Mouse (Mus musculus) T-cell, adult 2 months (primary cell): ENCODE results near the gene Anxa5.

Experiments
- DNase-seq: peaks from one replicate; pipeline ENCODE4 v3.0.0; 2022; ENCODE audit warnings: low spot score

The Anxa5 gene

DNA sequence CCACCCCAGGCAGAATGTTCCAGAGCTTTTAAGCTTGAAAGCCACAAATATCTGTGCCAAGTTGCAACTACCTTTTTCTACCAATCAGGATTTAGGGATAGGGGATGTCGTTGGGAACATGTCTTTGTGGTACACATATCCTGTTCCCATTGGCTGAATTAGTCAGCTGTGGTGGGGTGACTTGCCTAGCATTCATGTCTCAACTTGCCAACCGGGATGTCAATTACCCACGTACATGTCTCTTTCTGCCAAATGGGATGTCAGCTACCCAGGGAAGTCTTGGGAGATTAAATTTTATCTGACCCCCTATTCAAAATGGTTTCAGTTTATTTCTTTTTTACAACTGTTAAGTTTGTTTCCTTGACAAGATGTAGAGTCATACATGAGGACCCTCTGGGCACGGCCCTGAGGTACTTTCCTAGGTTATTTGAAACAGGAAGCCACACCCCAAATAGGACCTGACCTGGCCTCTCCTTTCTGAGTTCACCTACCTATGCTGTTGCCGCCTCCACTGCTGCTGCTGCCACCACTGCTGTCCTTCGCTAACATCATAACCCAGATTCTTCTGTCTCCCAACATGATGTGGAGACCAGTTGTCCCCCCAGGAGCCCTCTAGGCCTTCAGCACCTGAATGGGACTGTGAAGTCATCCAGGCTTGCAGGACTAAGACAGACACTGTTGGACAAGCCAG is 13.3 kb upstream of the Anxa5 start:
- DNase-seq: no peak

DNA sequence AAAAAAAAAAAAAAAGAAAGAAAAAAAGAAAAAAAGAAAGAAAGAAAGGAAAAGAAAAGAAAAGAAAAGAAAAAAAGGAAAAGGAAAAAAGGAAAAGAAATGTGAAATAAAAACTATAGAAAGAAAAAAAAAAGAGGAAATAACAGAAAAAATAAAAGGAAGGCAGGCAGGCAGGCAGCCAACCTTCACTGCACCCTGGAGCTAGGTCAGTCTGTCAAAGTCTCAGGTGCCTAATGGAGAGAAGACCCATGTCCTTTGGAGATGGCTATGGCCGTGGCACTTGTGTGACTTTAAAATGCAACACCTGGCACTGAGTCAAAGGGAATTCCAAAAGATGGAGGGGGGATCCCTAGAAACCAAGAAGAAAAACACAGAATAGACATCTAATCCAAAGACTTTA is 12.7 kb upstream of the Anxa5 start:
- no peak for DNase-seq

DNA sequence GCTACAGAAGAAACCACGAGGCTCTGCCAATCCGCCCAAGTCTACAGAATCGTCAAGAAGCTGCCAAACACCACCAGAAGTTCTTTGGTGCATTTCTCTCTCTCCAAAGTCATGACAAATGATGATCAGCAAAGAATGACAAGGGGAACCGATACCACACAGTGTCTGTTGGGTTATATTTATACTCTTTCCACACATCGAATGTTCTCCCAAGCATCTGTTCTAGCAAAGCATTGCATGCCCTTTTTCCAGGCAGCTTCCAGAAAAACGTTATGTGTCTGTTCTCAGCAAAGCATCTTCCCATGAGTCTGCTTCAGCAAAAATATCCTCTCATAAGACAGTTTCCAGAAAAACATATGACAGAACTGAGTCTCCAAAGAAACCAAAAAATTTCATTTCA is 11.2 kb upstream of the Anxa5 start:
- DNase-seq: no peak

DNA sequence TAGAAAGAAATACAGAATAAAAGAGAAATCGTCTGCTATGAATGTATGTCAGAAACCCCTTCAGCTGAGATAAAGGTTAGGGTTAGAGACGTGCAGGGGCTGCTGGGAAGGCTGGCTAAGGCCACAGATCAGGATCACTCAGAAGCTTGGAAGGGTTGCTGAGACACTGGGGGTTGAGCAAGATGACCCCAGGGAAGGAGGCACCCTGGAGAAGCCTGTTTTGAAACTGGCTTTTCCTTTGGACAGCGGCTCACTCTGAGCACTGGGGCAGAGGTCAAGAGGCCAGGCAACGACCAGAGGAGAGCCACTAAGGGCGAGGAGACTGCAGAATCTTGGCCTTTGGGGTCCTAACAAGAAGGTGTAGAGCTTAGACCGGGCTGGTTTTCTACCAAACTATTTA is 10.5 kb upstream of the Anxa5 start:
- no peak for DNase-seq

DNA sequence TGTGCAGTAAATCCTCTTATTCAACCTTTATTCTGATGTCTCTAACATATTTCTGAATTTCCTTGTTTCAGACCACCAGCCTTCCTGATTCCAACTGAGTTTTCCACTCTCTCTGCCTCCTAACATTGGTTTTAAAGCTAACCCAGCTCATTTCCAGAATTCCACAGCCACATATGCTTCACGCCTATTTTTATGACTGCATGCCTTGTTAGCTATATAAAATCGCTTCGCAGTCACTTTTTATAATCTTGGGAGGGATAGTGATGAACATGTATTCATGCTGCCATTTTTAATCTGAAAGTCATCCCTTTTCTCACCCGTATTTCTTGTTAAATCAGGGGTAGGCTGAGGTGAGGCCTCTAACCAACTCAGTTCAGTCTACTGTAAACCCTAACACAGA is 8.6 kb upstream of the Anxa5 start:
- DNase-seq: no peak

DNA sequence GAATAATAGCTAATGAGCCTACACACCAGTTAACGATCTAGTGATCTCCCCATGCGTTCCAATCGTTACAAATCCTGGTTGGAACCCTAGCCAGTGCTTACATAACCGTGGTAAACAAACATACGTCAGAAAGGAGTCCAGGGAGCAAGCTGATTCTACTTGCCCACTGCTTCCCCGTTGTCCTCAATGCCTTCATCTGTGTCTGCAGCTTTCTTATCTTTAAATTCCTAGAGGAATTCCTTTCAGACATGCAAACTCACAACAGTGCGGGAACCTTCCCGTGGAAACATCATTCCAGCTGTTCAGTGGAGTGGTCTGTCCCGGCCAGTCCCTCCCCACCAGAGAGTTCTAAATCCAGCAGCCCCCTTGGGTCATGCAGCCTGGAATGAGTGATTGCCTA is 7.2 kb upstream of the Anxa5 start:
- DNase-seq: no peak

- no peak for DNase-seq
Measured at GRCm38 (mm10) chr3:36481776-36482193, 6.1 kb upstream of the Anxa5 start.

- DNase-seq: no peak
Measured at GRCm38 (mm10) chr3:36480486-36480885, 4.8 kb upstream of the Anxa5 start.

DNA sequence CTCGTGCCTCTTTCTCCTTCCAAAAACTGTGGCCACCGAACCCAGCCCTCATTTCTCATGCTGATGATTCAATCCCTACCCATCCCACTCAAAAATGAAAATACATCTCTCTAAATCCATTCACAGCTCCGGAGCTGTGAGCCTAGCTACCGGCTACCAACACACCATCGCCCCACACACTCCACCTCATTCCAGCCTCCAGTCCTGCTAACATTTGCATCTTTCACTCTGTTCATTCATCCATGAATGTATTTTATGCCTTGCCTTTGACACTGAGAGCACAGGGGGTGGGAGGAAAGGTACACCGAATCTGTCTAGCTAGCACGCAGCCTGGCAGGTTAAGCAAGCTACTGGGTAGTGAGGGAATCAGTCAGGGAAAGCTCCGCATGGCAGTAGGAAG is 3.1 kb upstream of the Anxa5 start:
- DNase-seq: no peak

- DNase-seq: no peak
Measured at GRCm38 (mm10) chr3:36476261-36477155, 814 bp upstream of the Anxa5 start.

- DNase-seq: no peak
Measured at GRCm38 (mm10) chr3:36474938-36475483, 683 bp downstream of the Anxa5 start.

DNA sequence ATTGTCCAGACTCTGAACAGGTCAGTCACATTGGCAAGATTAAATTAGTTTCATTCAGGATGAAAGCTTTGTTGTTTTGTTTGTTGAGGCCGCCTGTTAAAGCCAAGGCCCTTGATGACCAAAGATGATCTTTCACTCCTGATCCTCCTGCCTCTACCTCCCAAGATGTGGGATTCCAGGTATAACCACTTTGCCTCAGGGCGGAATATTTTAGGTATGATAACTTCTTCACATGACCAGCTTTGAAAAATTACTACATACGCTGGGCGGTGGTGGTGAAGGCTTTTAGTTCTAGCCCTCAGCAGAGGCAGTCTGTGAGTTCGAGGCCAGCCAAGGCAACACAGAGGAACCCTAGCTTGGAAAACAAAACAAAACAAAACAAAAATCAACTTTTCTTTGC is 1.3 kb downstream of the Anxa5 start:
- DNase-seq: no peak

DNA sequence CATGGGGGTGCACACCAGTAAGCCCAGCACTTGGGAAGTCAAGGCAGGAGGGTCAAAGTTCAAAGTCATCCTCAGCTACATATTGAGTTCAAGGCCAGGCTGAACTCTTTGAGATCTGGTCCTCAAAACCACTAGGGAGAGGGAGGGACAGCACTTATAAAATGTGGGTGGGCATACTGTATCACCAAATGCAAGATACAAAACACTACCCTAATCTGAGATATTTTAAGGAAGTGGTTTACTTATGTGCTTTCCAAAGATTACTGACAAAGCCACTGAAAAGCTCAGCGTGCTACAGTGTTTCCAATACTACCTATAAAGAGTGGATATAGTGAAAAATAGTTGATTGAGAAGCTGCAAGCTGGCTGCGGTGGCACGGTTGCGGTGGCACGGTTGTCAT is 2.5 kb downstream of the Anxa5 start:
- no peak for DNase-seq

GRCm38 (mm10) chr3:36471856-36472255 is 3.8 kb downstream of the Anxa5 start:
- no peak for DNase-seq

DNA sequence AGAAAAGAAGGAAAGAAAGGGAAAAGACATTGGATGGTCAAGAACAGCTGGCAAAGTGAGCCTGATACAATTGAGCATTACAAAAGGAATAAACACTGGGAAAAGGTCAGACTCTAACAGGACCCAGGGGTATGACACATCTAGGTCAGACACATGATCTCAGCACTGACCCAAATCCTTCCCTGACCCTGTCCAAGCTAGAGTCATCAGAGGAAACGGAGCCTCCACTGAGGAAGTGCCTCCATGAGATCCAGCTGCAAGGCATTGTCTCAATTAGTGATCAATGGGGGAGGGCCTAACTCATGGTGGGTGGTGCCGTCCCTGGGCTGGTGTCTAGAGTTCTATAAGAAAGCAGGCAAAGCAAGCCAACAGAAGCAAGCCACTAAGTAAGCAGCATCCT is 6.8 kb downstream of the Anxa5 start:
- DNase-seq: no peak

- DNase-seq: no peak
Measured at GRCm38 (mm10) chr3:36467632-36468031, 8.1 kb downstream of the Anxa5 start.

GRCm38 (mm10) chr3:36465538-36465937 is 10.2 kb downstream of the Anxa5 start:
- no peak for DNase-seq

- DNase-seq: no peak
Measured at GRCm38 (mm10) chr3:36462348-36462747, 13.3 kb downstream of the Anxa5 start.

DNA sequence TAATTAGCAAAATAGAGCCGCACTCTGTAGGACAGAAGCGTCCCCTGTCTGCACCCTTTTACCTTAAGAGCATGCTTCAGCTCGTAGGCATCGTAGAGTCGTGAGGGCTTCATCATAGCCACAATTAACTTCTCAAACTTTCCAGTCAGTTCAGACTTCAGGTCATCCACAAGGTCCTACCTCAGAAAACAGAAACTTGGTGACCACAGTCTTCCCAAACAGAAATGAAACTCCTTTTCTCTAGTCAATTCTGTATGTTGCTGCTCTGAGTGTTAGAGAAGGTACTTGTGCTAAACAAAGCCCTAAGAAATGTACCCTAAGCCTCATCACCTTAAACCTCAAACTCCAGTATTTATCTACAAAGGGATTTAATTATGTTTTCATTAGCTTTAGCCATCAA is 13.9 kb downstream of the Anxa5 start:
- DNase-seq: no peak

DNA sequence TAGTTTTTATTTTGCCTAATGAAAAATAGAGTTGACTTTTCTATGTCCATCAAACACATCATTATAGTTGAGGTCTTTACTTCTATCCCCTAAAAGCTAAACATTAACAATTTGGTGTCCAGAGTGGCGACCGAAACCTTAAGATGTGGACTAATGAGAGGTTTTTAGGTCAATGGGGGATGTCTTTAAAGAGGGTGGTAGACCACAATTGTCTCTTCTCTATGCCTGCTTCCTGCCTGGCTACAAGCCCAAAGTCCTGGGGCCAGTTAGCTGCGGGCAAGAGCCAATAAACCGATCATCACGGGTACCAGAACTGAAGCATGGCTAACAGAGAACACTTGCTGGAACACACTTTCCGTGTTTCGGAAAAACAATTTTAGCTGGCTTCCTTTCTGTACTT is 15.0 kb downstream of the Anxa5 start:
- no peak for DNase-seq

DNA sequence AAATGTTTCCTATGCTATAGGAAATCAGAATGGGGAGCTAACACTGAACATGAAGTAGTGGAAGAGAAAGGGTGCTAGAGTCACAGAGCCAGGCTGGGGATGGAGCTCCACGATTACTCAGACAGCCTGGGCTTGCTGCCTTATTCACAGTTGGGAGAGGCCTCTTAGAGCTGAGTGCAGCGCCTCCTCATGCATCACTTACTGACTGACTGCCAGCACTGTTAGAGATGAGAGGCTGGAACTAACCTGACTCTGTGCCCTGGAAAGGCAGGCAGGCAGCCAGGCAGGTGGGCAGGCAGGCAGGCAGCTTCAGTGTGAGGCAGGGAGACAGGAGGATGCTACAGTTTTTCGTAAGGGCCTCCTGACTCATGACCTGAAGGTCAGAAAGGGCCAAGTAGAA is 20.1 kb downstream of the Anxa5 start:
- no peak for DNase-seq

DNA sequence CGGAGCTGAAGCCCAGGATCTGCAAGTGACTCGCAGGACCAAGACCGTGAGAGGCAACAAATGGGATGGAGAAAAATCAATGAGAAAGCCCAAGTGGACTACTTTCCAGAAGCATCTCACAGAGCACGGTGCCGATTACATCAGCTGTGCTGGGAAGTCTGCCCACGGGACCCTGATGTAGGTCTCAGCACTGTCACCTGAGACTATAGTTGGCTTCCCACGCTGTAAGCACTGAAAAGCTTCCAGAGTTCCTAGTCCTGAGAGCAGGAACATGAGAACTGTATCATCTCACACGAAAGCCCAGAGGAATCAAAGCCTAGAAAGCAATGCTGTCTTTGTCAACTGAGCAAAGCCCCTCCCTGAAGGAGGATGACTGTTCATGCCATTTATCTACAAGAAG is 20.6 kb downstream of the Anxa5 start:
- DNase-seq: no peak

- DNase-seq: no peak
Measured at GRCm38 (mm10) chr3:36452502-36452901, 23.2 kb downstream of the Anxa5 start.
